Mouse (Mus musculus): ENCODE data around the gene Plcl1. TPM values are rescaled to one million over a fixed set of nuclear protein-coding genes. Genes with fewer than 3 reads are reported as not detected.

The Plcl1 gene
- 2.5 and 6.0 TPM in 2 replicates for polyA plus RNA-seq (2021; fragmentation: Nextera tagmentation)
- long read RNA-seq, experiment 1, partial matches to known transcripts, result 6 of 10 reads
- long read RNA-seq, experiment 1, other reads (novel, unspliced or antisense), result 4 of 10 reads
- long read RNA-seq, experiment 2, partial matches to known transcripts, result 3 of 12 reads
- long read RNA-seq, experiment 2, other reads (novel, unspliced or antisense), result 9 of 12 reads

GRCm38 (mm10) chr1:55405272-55406022 lies at the start of gene Plcl1:
Plcl1 (plus strand) TSS chr1:55405921.

DNA sequence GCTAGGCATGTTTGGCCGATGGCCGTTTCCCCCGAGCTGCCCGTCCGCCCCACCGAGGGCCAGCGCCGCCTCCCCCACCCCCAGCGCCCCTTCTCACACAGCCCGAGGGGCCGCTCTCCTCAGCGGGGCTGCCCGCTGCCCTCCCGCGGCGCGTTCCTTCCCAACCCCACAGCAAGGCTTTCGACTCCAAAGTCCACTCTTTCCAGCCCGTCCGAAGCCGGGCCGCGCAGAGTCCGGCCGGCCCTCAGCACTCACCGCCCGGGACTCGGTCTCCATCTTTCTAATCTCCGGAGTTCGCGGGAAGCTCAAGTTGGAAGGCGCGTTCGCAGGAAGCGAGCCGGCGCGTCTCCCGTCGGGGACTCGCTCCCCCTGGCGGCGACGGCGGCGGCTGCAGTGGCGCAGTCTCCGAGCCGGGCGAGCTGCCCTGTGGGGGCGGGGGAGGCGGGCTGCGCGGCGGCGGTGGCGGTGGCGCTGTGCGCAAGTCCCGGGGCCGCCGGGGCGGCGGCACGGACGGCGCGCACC lies 42.6 kb upstream of the Plcl1 start, which contains the start of gene Boll:
Gene Boll (minus strand): TSS at position 426 of the 522 bp plus-strand sequence.

Other genes with a start within 250 kb of the Plcl1 start
- gene Rftn2, start 179.1 kb upstream of the Plcl1 start, polyA plus RNA-seq (2021; fragmentation: Nextera tagmentation), result 13.6 and 17.5 TPM in 2 replicates
- gene Mars2, start 168.7 kb upstream of the Plcl1 start, polyA plus RNA-seq (2021; fragmentation: Nextera tagmentation), result 3.0 and 3.5 TPM in 2 replicates
- gene Boll, start 42.5 kb upstream of the Plcl1 start, polyA plus RNA-seq (2021; fragmentation: Nextera tagmentation), result not detected in 2 replicates

Data from left cerebral cortex, adult 6 months (tissue).